Mouse (Mus musculus): Measurements from ENCODE around the gene Slc36a4.

DNA sequence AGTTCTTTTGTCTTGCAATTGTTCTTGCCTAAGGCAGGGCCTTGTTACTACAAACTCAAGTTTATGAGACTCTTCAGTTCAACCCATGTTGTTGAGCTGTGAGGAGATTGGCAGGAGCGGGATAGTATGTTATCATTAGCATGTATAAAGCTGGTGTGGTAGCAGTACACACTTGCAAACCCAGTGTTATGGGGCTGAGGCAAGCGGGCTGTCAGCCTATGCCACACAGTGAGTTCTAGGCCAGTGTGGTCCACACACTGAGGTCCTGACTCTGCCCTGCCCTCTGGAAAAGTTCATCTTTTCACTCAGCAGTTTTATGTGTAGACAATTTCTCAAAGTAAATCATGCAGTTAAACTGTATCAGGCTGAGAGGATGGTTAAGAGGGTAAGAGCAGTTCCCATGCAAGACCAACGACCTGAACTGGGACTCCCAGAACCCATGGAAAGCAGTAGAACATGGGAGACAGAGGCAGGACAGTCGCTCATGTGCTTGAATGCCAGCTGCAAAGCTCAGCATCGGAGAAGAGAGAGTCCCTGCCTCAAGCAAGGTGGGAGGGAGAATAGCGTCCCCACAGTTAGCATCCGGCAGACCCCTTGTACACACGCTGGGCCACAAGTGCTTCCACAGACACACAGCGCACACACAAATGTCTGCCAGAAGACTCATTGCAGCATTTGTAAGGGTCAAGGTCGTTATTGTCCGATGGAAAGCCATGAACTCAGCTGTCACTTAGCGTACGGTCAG lies 1.5 kb downstream of the Slc36a4 start:
- TF ChIP-seq CTCF (IDR thresholded peaks at IDR 0.05; ENCODE audit: extremely low read depth, insufficient read depth, low read length) (no peak), POLR2A (IDR thresholded peaks at IDR 0.05; ENCODE audit: extremely low read depth, insufficient read depth, low read length) (no peak)

All from cortical plate, adult 2 months (tissue).